Mouse (Mus musculus) small intestine, adult 2 months (tissue): Measurements from ENCODE around the gene Sema3e. TPM values are rescaled to one million over a fixed set of nuclear protein-coding genes. Genes with fewer than 3 reads are reported as not detected.

Experiments
- H3K27ac ChIP-seq: fragments of 200-500 bp; 2 replicates; pipeline ENCODE4 v1.5.1; 2012; ENCODE audit warnings: low read depth, low read length, control low read depth, inconsistent platforms; ENCODE audit not compliant: insufficient read depth
- H3K27me3 ChIP-seq: fragments of 200-500 bp; 2 replicates; pipeline ENCODE4 v1.6.1; 2012; ENCODE audit warnings: mild to moderate bottlenecking, moderate library complexity, low read length, inconsistent platforms; ENCODE audit not compliant: control insufficient read depth, insufficient read depth
- H3K36me3 ChIP-seq: fragments of 200-500 bp; 2 replicates; pipeline ENCODE4 v1.6.1; 2012; ENCODE audit warnings: mild to moderate bottlenecking, low read length, control low read depth, inconsistent platforms; ENCODE audit not compliant: control insufficient read depth, insufficient read depth
- H3K4me1 ChIP-seq: fragments of 200-500 bp; 2 replicates; pipeline ENCODE4 v1.6.1; 2012; ENCODE audit warnings: low read length, inconsistent platforms, mixed read lengths; ENCODE audit not compliant: control insufficient read depth, insufficient read depth, insufficient read length
- H3K4me3 ChIP-seq: fragments of 200-500 bp; 2 replicates; pipeline ENCODE4 v1.5.1; 2012; ENCODE audit warnings: low read depth, mild to moderate bottlenecking, control low read depth, inconsistent platforms, low read length, moderate library complexity
- CTCF ChIP-seq: fragments of 200-500 bp; IDR thresholded peaks from 2 replicates; pipeline ENCODE4 v1.5.1; 2012; ENCODE audit warnings: low read depth, mild to moderate bottlenecking, control low read depth, inconsistent platforms, low read length, moderate library complexity, mixed read lengths; ENCODE audit not compliant: insufficient replicate concordance, insufficient read length; ENCODE audit errors: extremely low read depth
- POLR2A ChIP-seq: fragments of 200-500 bp; IDR thresholded peaks from 2 replicates; pipeline ENCODE4 v1.6.1; 2012; ENCODE audit warnings: low read depth, mild to moderate bottlenecking, control low read depth, inconsistent platforms, low read length, moderate library complexity
- WGBS: fragments of 180-500 bp; shearing (Covaris S2); methylation state at CpG from one replicate; pipeline ENCODE4 v1.1.7; 2018; 5-methylcytosine and 5-hydroxymethylcytosine counted together
- polyA plus RNA-seq: library from polyadenylated mRNA; depleted of rRNA; stranded (reverse); fragments of >200 nt; gene quantifications from 2 replicates; pipeline ENCODE4 v1.2.3, GENCODE M21; 2012; rRNA removed

Sema3e gene
- 0.06 and 0.33 TPM in 2 replicates for polyA plus RNA-seq

DNA sequence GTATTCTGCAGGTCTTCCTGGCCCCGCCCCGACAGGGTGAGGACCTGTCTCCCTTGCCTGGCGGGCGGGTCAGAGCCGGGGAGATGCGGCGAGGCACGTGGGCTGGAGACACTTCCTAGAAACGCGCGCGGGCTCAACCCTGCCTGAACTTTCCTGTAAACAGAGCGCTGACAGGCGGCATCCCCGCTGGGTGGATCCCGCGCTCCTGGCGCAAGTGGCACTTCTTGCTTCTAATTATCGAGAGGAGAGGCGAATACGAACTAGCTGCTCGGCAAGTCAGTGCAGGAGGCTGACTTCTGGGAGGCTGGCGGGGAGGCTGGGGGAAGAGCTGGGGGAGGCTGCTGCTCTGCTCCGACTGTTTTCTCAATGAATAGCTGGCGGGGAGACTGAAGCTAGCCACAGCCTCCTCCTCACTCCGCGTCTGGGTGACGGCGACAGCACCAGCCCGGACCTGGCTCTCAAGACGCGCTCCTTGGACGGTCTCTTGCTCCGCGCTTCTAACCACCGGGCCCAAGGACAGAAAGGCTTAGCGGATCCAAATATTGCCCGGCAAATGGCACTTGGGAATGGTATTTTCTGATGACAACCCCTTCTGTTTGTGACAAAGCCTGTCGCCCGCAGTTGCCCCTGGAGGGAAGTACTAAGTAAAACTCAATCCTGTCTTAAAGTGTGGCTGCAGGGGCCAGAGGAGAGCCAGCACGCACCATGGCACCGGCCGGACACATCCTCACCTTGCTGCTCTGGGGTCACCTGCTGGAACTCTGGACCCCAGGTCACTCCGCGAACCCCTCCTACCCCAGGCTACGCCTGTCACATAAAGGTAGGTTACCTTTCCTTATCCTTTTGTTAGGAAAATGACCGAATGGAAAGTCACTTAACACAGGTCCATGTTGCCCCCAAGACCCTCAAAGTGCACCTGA, at the start of gene Sema3e:
Sema3e (plus strand) TSS at position 72 of the 920 bp plus-strand sequence.
- H3K27ac ChIP-seq, result no peak within 1 kb of the TSS
- no peaks in the 10 kb centered on the region for H3K27me3 ChIP-seq
- no peaks in the 10 kb centered on the region for H3K4me1 ChIP-seq
- 5% methylated on average over 47 of the region's 47 CpGs for WGBS
- TF ChIP-seq POLR2A (no peak), CTCF (no peak)
- H3K36me3 ChIP-seq, result no peaks in the 10 kb centered on the region
- H3K4me3 ChIP-seq, result peak within 1 kb of the TSS; percentile 29

DNA sequence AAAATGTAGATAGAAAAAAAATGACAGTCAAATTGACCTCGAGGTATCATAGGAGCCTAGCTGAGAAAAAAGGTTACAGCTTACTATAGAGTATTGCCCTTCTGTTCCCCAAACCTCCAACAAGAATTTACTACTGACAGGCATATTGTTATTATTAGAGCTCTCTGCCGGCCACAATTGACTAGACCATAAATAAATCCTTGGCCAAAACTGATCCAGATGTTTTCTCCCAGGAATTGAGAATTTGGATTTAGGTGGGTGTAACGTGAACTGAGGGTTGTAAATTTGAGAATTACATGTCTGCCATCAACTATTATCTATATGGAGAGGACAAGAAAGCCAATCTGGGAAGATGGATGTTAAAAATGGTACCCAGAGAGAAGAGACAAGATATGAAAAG, 47.5 kb upstream of the Sema3e start:
- TF ChIP-seq POLR2A (no peak), CTCF (no peak)
- Histone ChIP-seq H3K4me3 (no peak overlapping the region), H3K4me1 (no peaks in the 10 kb centered on the region), H3K27me3 (no peaks in the 10 kb centered on the region), H3K27ac (no peak overlapping the region), H3K36me3 (no peaks in the 10 kb centered on the region)
- WGBS, result 56% methylated on average over 3 of the region's 3 CpGs

DNA sequence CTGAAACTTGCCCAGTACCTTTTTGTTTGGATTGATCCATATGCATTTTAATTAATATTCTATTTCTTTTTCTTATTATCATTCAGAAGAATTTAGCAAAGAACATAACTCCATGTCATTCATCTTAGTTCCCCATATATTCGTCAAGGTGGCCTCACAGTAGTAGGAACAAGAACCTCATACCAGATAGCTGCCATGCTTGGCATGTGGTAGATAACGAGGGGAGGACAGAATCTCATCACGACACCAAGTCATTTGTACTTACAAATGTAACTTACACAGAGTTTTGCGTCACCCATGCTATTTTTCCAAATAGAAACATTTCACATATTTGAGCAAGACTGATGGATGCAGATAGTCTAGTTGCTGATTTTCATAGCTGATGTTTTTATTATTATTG, 45.9 kb upstream of the Sema3e start:
- no peaks in the 10 kb centered on the region for H3K36me3 ChIP-seq
- no peaks in the 10 kb centered on the region for H3K4me1 ChIP-seq
- no peaks in the 10 kb centered on the region for H3K27me3 ChIP-seq
- H3K27ac ChIP-seq, result no peak overlapping the region
- TF ChIP-seq CTCF (no peak), POLR2A (no peak)
- WGBS, result 88% methylated on average over 4 of the region's 4 CpGs
- H3K4me3 ChIP-seq, result no peak overlapping the region

DNA sequence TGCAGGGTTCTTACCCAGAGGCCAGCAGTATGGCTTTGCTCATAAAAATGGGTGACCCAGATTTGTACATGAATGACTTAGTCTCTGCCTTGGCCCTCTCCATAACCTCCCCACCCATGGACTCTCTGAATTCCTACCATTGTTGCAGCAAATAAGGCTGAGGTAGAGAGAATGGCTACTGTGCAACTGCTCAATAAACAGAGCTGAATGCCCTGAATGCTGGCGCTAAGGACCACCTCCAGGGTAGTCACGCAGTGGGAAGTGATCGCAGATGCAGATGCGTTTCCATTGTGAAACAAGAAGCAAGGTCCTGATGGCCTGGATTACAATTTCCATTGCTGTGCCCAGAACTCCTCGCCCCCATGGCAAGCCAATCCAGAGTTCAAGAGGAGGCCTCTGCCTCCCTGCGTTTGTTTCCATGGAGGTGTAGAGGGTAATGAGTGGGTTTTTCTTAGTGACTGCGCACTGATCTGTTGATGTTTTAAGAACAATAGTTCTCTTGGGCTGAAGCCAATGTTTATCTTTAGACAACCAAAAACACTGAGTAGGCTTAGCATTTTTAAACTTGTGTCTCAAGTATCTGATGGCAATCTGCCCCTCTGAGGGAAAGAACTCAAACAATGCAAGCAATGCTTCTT, 42.5 kb upstream of the Sema3e start:
- H3K27ac ChIP-seq, result no peak overlapping the region
- no peaks in the 10 kb centered on the region for H3K4me1 ChIP-seq
- no peak overlapping the region for H3K4me3 ChIP-seq
- TF ChIP-seq CTCF, result no peak
- no peak for TF ChIP-seq POLR2A
- no peaks in the 10 kb centered on the region for H3K27me3 ChIP-seq
- WGBS, result 58% methylated on average over 7 of the region's 7 CpGs
- no peaks in the 10 kb centered on the region for H3K36me3 ChIP-seq

DNA sequence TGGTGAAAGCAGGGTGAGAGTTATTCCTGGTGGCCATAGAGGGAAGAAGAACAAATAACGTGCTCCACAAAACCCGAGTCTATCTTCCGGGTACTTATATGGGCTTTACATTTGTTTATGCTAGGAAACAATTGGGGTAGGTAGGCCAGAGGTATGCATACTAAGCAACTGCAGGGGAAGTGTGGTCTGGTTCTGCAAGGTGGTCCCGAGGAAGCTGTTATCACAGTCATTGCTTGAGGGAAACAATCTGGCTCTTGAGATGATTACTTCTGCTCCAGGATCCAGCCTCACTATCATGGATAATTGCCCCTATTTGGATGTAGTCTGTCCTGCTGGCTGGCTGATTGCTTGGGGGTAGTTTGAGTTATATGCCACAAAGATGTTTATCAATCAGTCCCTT, 41.5 kb upstream of the Sema3e start:
- Histone ChIP-seq H3K4me1 (no peaks in the 10 kb centered on the region), H3K27ac (no peak overlapping the region), H3K27me3 (no peaks in the 10 kb centered on the region), H3K36me3 (no peaks in the 10 kb centered on the region), H3K4me3 (no peak overlapping the region)
- WGBS, result 53% methylated on average over 4 of the region's 4 CpGs
- TF ChIP-seq POLR2A (no peak), CTCF (no peak)

DNA sequence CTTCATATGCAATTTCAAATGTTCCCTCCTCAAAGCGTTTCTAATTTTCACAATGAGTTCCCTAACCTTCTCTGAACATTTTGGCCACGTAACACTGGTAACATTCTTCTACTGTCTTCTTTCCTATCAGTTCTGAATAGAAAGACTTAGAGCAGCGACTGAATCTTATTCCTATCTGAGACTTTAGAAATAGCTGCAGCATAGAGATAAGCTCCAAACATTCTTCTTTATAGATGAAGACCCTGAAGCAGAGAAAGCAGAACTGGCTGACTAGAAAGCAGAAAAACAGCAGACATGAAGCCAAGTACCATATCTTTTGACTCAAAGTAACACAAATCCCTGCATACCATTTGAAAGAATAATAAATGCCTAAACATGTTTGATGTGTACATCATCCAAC, 39.4 kb upstream of the Sema3e start:
- H3K27ac ChIP-seq, result no peak overlapping the region
- H3K27me3 ChIP-seq, result no peaks in the 10 kb centered on the region
- 87% methylated on average over 3 of the region's 3 CpGs for WGBS
- no peak overlapping the region for H3K4me3 ChIP-seq
- no peaks in the 10 kb centered on the region for H3K36me3 ChIP-seq
- H3K4me1 ChIP-seq, result no peaks in the 10 kb centered on the region
- TF ChIP-seq POLR2A, result no peak
- no peak for TF ChIP-seq CTCF

DNA sequence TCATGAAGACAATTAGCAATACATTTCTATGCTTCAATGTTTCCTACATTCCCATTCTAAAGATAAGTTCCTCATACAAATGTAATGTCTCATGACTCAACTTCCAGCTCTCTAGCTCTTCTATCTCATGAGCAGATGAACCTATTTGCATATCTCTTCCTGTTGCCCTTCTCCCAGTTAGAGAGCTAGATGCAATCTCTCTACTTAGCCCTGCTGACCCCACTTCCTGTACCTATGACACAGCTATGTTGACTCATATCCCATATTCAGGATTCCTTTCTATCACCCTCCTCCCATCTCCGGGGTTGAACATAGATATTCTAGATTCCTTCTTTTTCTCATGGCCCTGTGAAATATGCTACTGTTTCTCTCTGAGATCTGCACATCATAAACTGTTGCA, 38.0 kb upstream of the Sema3e start:
- Histone ChIP-seq H3K4me3 (no peak overlapping the region), H3K36me3 (no peaks in the 10 kb centered on the region), H3K4me1 (no peaks in the 10 kb centered on the region), H3K27me3 (no peaks in the 10 kb centered on the region), H3K27ac (no peak overlapping the region)
- WGBS, result 55% methylated on average over 1 of the region's 1 CpGs
- TF ChIP-seq POLR2A, result no peak
- TF ChIP-seq CTCF, result no peak

DNA sequence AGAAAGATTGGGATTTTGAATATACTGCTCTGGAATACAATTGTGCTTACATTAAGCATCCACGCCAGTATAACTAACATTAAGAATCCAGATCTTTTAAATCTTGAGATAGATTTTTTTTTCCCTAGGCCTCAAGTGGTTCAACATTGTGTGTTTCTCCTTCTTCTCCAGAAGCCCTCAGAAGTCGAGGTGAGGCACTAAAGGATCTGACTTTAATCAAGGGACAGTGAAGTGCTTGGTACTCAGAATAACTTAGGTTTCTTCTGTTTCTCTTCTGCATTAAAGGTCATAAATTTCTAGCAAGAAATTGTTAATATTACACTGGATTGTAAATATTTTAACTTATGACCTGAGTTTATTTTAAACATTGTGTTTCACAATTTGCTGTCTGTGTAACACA, 37.1 kb upstream of the Sema3e start:
- 47% methylated on average over 2 of the region's 2 CpGs for WGBS
- no peaks in the 10 kb centered on the region for H3K4me1 ChIP-seq
- no peaks in the 10 kb centered on the region for H3K36me3 ChIP-seq
- H3K27ac ChIP-seq, result no peak overlapping the region
- no peak for TF ChIP-seq CTCF
- no peak for TF ChIP-seq POLR2A
- no peaks in the 10 kb centered on the region for H3K27me3 ChIP-seq
- H3K4me3 ChIP-seq, result no peak overlapping the region
